Mouse (Mus musculus) splenic B cell, adult 2 months (primary cell): ENCODE measurements at regions not wholly inside any gene's neighbourhood (a gene's known extent, or its start where the extent isn't known, plus 50 kb on each side); places are given as distances from the start of the nearest gene placed in this dataset.

Experiments
- DNase-seq: peaks from one replicate; pipeline ENCODE4 v3.0.0-alpha.2; 2011; ENCODE audit warnings: low read depth, low spot score
- H3K27me3 ChIP-seq: 2 replicates; pipeline ENCODE4 v1.6.1; 2012; ENCODE audit warnings: mild to moderate bottlenecking, low read length, moderate library complexity, mixed read lengths; ENCODE audit not compliant: control insufficient read depth, poor library complexity, insufficient read depth, severe bottlenecking
- H3K36me3 ChIP-seq: 2 replicates; pipeline ENCODE4 v1.6.1; 2012; ENCODE audit warnings: mild to moderate bottlenecking, low read length, moderate library complexity, mixed read lengths; ENCODE audit not compliant: control insufficient read depth, poor library complexity, insufficient read depth, severe bottlenecking

DNA sequence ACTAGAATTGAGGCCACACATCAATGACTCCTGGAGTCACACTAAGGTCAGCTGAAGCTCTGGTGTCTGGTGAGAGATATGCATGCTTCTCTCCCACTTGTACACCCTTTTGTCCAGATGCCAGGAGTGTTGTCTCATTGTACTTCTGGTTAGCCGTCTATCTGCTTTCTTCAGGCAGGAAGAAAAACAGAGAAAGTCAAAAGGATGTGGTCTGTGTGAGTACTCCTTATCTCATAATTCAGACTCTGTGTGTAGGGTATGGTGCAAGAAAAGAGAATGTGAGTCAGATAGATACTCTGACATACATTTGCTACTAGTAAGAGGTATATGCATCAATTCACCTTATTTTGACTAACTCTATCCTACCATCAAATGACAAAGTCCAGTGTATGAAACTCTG lies 92.9 kb upstream of the Mtap start:
- no peaks in the 10 kb centered on the region for H3K27me3 ChIP-seq
- no peaks in the 10 kb centered on the region for H3K36me3 ChIP-seq
- no peak for DNase-seq

DNA sequence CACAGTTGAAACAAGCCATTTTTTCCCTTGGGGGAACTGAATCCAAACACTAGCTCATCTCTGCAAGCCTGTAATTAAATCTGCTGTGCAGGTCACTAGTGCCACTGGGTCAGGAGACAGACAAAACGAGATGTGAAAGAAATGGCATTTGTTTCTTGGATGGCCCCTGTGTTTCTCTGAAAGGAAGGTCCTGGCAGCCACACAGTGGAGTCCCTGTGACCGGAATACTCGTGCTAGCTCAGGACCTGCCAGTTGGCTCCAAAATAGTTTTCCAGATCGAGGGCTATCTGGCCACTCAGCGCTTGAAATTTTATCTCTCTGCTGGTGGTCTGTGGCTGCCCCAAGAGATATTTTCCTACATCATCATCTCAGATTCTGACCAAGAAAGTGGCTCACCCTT lies 96.1 kb upstream of the Mtap start:
- no peak for DNase-seq
- Histone ChIP-seq H3K27me3 (no peaks in the 10 kb centered on the region), H3K36me3 (no peaks in the 10 kb centered on the region)

DNA sequence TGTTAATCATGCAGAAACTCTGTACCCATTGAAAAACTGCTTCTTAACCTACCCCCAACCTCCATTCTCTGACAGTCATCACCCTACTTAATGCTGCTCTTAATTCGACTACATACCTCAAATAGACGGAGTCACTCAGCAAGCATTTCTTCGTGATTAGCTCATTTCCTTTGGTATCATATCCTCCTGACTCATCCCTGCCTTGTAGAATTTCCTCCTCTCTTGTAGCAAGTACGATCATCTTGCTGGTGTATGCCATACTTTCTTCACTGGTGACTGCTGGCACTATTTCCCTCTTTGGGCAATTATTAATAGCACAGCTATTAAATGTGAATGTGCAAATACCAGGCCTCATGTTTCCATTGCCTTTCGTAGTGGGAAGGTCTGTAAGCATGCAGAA lies 98.0 kb upstream of the Mtap start:
- Histone ChIP-seq H3K36me3 (no peaks in the 10 kb centered on the region), H3K27me3 (no peaks in the 10 kb centered on the region)
- no peak for DNase-seq

DNA sequence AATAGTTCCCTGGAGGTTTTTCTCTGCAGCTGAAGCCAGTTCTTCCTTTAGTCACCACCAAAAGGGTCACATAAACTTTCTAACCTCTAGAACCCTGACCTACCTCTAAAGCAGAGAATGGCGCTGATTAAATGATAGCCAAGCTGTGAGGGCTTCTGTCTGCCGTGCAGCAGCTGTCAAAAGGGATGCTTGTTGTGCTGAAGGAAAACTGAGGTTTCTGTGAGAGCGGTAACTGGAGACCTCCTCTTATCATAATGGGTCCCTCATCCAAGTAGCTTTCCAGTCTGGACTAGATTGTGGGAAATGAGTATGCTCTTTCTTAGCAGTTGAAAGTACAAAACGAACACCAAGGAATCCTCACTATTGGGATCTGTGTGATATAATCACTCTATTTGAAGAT lies 98.8 kb upstream of the Mtap start:
- H3K27me3 ChIP-seq, result no peaks in the 10 kb centered on the region
- no peaks in the 10 kb centered on the region for H3K36me3 ChIP-seq
- DNase-seq, result no peak

DNA sequence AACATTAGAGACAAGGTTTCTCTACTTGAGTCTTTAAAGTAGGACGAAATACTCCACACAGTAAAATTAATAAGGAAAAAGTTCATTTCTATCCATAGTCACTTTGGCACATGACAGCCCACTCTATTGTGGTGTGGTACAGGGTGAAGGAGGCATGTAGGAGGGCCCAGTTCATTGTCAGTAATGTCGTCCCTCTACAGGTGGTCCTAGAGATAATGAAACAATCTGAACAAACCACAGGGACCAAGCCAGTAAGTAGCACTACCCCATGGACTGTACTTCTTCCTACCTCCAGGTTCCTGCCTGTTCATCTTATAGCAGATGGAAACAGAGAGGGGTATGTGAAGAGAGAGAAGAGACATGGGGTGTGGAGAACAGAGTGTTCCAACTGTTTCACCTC lies 102.1 kb upstream of the Mtap start:
- no peak for DNase-seq
- H3K27me3 ChIP-seq, result no peaks in the 10 kb centered on the region
- no peaks in the 10 kb centered on the region for H3K36me3 ChIP-seq

DNA sequence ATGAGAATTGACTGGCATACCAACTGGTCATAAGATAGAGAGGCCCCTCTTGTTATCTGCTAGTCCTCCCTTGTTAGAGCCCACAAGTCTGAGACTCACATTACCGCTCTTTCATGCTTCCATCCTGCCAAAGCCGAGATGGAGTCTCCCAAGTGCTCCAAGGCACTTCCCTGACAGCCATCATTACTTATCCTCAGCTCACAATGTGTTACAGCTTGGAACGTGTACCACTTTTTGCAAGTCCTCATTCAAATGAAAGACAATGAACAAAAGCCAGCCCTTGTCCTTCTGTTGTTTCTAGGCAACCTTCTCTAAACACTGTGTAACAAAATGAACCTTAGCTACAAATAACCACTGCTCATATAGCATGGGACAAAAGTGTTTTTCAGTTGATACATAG lies 102.6 kb upstream of the Mtap start:
- DNase-seq, result no peak
- Histone ChIP-seq H3K36me3 (no peaks in the 10 kb centered on the region), H3K27me3 (no peaks in the 10 kb centered on the region)

DNA sequence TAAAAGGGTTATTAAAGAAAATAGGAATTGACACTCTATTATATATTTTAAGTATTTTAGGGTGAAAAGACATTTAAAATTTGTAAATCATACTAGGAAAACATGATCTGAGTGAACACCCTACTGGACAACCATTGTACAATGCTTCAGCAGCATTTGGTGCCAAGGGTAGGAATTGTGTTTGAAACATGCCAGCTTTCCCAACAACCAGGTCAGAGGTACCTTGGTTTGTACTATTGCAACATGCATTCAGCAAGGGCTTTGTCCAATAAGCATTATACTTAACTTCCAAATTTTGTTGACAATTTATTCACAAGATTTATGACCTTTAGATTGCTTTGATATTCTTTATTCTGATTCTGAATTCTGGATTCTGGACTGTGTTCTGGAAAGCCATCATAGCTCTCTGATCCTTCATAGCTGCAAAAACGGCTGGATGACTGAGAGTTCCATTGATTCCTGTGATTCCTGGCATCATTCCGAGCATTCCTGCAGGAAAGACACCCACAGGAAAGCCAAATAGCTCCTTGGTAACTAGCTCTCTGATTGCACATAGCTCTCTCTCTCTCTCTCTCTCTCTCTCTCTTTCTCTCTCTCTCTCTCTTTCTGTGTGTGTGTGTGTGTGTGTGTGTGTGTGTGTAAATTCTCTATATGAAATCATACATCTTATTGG lies 124.1 kb upstream of the Mtap start:
- Histone ChIP-seq H3K36me3 (no peaks in the 10 kb centered on the region), H3K27me3 (no peaks in the 10 kb centered on the region)
- no peak for DNase-seq

DNA sequence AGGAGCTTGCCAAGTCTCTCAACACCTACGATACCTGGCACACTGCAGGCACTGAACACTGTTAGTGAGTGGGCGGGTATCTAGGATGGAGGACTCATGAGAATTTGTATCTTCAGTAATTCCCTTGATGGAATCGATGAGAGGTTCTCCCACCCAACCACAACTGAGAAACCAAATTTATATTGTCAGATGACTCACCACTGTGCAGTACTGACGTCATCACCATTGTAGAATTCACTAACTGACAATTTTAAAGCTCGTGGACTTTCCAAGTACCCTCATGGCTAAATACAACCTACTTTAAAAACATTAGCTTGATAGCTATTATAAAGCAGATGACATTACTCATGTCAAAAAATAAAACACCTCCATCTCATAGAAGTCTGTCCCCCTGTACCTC lies 128.4 kb upstream of the Mtap start:
- no peaks in the 10 kb centered on the region for H3K36me3 ChIP-seq
- no peak for DNase-seq
- no peaks in the 10 kb centered on the region for H3K27me3 ChIP-seq

DNA sequence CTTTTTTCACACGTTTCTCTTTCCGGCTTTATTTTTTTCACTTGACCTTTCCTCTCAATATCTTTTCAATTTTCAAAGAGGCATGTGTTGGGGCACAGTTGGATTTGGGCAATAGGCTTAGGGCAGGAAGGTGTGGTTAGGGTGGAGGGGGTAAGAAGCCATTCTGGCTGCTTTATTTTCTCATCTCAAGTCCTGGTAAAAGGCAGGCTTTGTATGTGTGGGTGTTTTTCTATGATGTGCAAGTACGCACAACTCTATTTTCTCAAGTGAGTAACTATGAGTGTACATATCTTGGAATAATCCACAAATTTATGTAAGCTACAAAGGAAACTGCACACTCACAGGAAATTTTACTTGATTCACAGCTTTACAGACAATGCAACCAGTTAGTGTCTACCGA lies 121.5 kb upstream of the Ifne start:
- Histone ChIP-seq H3K36me3 (no peaks in the 10 kb centered on the region), H3K27me3 (no peaks in the 10 kb centered on the region)
- DNase-seq, result no peak

DNA sequence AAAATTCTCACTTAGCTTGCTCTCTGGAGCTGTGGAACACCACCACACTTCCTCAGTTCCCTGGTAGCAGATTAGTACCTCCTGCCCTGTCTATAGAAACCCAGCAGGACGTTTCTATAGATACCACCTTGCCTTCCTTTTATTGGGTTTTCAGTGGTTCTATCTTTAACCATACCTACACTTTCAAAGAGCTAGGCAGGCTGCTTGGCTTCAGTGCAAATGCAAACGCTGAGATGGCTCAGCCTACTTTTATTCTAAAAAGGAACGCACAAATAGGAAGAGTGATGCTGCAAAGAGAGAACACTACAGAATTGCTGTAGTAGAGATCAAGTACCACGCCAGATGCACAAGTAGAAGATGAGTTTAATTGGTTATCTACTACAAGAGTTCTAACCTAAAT lies 120.9 kb upstream of the Ifne start:
- DNase-seq, result no peak
- Histone ChIP-seq H3K36me3 (no peaks in the 10 kb centered on the region), H3K27me3 (no peaks in the 10 kb centered on the region)

DNA sequence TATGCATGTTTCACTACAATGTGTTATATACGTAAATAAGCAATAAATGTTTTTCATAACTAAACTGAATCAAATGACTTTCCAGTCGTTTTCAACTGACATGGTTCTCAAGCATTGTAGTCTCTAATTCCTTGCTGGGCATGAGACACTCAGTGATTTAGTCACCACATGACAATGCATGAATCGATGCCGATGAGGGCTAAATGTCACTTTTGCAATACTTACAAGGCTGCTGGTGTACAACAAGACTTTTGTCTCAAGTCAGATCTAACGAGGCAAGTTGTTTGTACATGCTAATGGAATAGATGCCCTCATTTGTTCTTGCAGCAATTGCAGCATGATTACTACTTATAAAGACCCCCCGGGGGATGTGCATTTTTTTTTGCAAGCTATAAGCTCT lies 120.2 kb upstream of the Ifne start:
- H3K27me3 ChIP-seq, result no peaks in the 10 kb centered on the region
- no peak for DNase-seq
- H3K36me3 ChIP-seq, result no peaks in the 10 kb centered on the region

DNA sequence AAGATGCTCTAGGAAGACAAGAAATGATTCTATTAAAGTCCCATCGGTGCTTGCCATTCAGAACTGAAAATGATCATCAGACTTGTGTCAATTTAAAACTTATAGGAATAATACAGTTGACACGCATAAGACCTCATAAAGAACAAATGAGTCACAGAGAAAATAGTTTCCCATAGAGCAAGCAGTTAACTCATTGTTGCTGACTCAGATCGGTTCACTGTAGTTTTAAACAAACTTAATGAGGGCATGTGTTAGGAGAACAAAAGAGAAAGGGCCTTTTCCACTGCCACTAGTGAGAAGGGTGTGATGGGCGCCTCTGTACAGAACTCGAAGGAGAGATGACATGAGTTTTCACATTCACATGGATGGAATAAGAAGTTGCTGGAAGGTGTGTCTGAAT lies 118.3 kb upstream of the Ifne start:
- Histone ChIP-seq H3K27me3 (no peaks in the 10 kb centered on the region), H3K36me3 (no peaks in the 10 kb centered on the region)
- DNase-seq, result no peak

DNA sequence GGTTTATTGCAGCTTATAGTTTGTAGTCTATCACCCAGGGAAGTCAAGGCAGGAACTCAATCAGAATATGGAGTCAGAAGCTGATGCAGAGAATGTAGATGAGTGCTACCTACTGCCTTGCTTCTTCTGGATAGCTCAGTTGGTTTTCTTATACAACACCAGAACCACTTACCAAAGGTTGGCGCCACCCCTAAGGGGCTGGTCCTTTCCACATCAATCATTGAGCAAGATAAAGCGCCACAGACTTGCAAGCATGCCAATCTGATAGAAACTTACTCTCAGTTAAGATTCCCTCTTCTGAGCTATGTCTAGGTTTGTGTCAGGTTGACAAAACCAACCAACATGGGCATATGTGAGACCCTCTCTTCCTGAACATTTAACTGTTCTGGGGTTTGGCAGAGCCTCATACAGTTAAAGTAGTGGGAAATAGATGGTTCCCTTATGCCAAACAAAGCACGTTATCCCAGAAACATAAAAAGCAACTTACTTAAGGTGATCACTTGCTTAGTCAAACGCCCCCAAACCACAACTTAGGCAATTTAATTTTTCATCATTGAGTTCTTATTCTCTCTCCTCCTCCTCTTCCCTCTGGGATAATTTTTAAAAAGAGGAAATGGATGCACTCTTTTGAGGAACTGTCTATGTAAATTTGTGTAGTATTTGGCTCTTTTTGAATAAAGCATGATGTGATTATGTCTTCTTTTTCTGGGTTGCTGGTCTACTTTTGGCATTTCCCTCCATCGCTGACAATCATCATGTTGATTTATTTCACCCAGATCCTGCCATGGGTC lies 115.3 kb upstream of the Ifne start:
- H3K36me3 ChIP-seq, result no peaks in the 10 kb centered on the region
- DNase-seq, result no peak
- no peaks in the 10 kb centered on the region for H3K27me3 ChIP-seq

DNA sequence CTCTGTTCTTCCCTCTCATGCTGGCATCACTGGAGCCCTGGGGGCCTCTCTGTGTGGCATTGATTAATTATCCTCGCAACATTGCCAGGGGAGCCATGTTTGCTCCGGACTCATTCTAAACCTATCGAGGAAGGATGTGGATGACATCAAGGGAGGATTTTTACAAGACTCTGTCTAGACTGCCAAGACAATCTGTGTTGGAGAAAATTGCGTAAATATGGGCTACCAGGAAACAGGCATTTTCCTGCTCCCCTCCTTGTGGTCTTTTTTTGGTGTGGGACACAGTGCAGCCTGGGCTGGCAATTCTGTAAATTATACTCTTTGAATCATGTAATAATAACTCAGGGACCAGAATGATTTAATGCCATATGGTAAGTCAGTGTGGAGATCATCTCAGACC lies 114.5 kb upstream of the Ifne start:
- Histone ChIP-seq H3K27me3 (no peaks in the 10 kb centered on the region), H3K36me3 (no peaks in the 10 kb centered on the region)
- no peak for DNase-seq

DNA sequence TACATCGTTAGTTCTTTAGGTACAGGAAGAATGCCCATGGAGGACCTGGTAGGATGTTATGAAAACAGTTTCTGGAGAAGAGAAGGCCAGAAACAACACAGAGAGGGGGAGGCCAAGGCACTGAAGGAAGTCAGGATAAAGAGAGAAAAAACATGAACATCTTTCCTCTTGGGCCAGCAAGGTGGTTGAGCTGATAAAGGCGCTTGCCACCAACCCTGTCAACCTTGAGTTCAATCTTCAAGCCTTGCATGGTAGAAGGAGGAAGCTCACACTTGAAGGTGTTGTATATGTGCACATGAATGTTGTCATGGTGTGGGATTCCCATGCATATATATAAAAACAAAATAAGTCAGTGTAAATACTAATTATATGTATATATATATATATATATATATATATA lies 112.5 kb upstream of the Ifne start:
- no peaks in the 10 kb centered on the region for H3K36me3 ChIP-seq
- H3K27me3 ChIP-seq, result no peaks in the 10 kb centered on the region
- DNase-seq, result no peak

DNA sequence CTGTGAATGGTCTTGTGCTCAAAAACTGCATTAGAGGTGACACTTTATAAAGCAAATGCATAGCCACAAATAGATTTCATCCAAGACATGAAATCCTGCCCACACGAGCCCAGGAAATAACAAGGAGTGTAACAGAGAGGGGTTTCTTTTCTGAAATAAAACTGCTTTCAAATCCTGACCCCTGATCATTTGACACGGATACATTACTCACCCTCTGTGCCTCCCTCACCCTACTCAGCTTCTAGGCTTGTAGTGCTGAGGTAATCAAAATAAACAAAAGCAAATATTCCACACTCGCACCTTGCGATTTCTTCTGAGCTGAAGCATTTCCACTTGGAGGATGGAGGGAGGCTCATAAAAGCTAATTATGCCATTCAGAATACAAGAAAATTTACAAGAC lies 108.4 kb upstream of the Ifne start:
- Histone ChIP-seq H3K36me3 (no peaks in the 10 kb centered on the region), H3K27me3 (no peaks in the 10 kb centered on the region)
- no peak for DNase-seq
